In genomic region chr10:11080013-11080724, GRCm38 (mm10) we compare ENCODE assay signal across 10 mouse cellular contexts. TPM values are rescaled to one million over a fixed set of nuclear protein-coding genes. Genes with fewer than 3 reads are reported as not detected.
DNase-seq lines count a peak whose midpoint lies in the region; ATAC-seq and TF ChIP-seq lines count a peak whose summit lies in the region.
"Had no signal": no experiment of that assay in that cellular context is flagged by ENCODE, and none has a peak within 500 bp of the region (broad histone marks: within the 10 kb centered on the region; RNA-seq: fewer than 3 reads in every experiment).

No protein-coding gene starts in this region.

- H3K27me3 ChIP-seq in hindbrain, embryonic 10.5 days (ENCODE audit: insufficient read depth, poor library complexity, severe bottlenecking), result peaks cover 45% of the 10 kb centered on the region
- peaks cover 32% of the 10 kb centered on the region for H3K27me3 ChIP-seq in heart, embryonic 11.5 days (ENCODE audit: control insufficient read depth, insufficient read depth, low read length)
- peaks cover 4% of the 10 kb centered on the region; the same call in 1 of the 2 replicates for H3K27me3 ChIP-seq in heart, adult 2 months (ENCODE audit: control insufficient read depth, insufficient read depth, low read length)

- H3K9ac ChIP-seq in heart, embryonic 11.5 days (ENCODE audit: low read depth, low read length), result no peak overlapping the region
- no peak overlapping the region for H3K9ac ChIP-seq in heart, adult 2 months (ENCODE audit: low read depth, low read length)
- H3K9ac ChIP-seq: liver, embryonic 15.5 days had no signal

- ATAC-seq in heart, embryonic 11.5 days (replicated peaks; ENCODE audit: insufficient number of reproducible peaks, low FRiP score, low TSS enrichment), result no peak

- DNase-seq in brain, adult 2 months (ENCODE audit: low read depth, low spot score), result peak; percentile 63
- peak; percentile 53 for DNase-seq in cerebellum, adult 8-10 months
- peak; percentile 7 for DNase-seq in hindbrain, embryonic 10.5 days (ENCODE audit: low spot score)
- DNase-seq in neural tube, embryonic 10.5 days (ENCODE audit: extremely low spot score, low spot score), result peak; percentile 14
- no peak for DNase-seq in kidney, postnatal 4 days
- DNase-seq in heart, adult 2 months, result no peak
- DNase-seq: gastrocnemius, postnatal 14 days had no signal

- intact Hi-C loops in heart, adult 2 months (cut with DNase I), result no loop called here

- no peak overlapping the region for H3K4me2 ChIP-seq in heart, embryonic 11.5 days
- H3K4me2 ChIP-seq: liver, embryonic 15.5 days had no signal

- no peak for TF ChIP-seq CTCF in heart, adult 2 months (IDR thresholded peaks at IDR 0.05)

- no peaks in the 10 kb centered on the region for H3K36me3 ChIP-seq in hindbrain, embryonic 10.5 days
- no peaks in the 10 kb centered on the region for H3K36me3 ChIP-seq in heart, embryonic 11.5 days (ENCODE audit: control insufficient read depth, insufficient read depth, low read length)
- no peaks in the 10 kb centered on the region for H3K36me3 ChIP-seq in heart, adult 2 months (ENCODE audit: control insufficient read depth, insufficient read depth, low read length)
- H3K36me3 ChIP-seq: liver, embryonic 15.5 days had no signal

- TF ChIP-seq EP300 in heart, adult 2 months (IDR thresholded peaks at IDR 0.05; ENCODE audit: insufficient read depth, low read depth, low read length), result no peak

- H3K27ac ChIP-seq in hindbrain, embryonic 10.5 days, result no peak overlapping the region
- H3K27ac ChIP-seq in heart, embryonic 11.5 days (ENCODE audit: low read depth, low read length), result no peak overlapping the region
- no peak overlapping the region for H3K27ac ChIP-seq in heart, adult 2 months
- H3K27ac ChIP-seq: liver, embryonic 15.5 days had no signal

- no peak for TF ChIP-seq POLR2A in heart, adult 2 months (IDR thresholded peaks at IDR 0.05; ENCODE audit: insufficient read depth, low read depth, low read length)

- peaks cover 19% of the 10 kb centered on the region; the same call in 1 of the 2 replicates for H3K4me1 ChIP-seq in hindbrain, embryonic 10.5 days (replicated peaks)
- no peaks in the 10 kb centered on the region for H3K4me1 ChIP-seq in heart, embryonic 11.5 days (ENCODE audit: control insufficient read depth, insufficient read depth, low read length)
- H3K4me1 ChIP-seq in heart, adult 2 months (ENCODE audit: control insufficient read depth, insufficient read depth, low read length), result no peaks in the 10 kb centered on the region
- H3K4me1 ChIP-seq: liver, embryonic 15.5 days had no signal

- H3K4me3 ChIP-seq in hindbrain, embryonic 10.5 days, result peak overlapping the region; percentile 42
- no peak overlapping the region for H3K4me3 ChIP-seq in heart, embryonic 11.5 days (ENCODE audit: low read depth, low read length)
- no peak overlapping the region for H3K4me3 ChIP-seq in heart, adult 2 months
- H3K4me3 ChIP-seq: liver, embryonic 15.5 days had no signal

- no peaks in the 10 kb centered on the region for H3K79me2 ChIP-seq in heart, adult 2 months (replicated peaks; ENCODE audit: control insufficient read depth, insufficient read depth, low read length)

- 9% methylated on average over 33 of the region's 33 CpGs for WGBS in hindbrain, embryonic 10.5 days
- 10% methylated on average over 33 of the region's 33 CpGs for WGBS in heart, embryonic 11.5 days (ENCODE audit: insufficient replicate concordance)
- WGBS in heart, adult 2 months, result 19% methylated on average over 33 of the region's 33 CpGs

- H3K9me3 ChIP-seq in hindbrain, embryonic 10.5 days, result no peaks in the 10 kb centered on the region
- H3K9me3 ChIP-seq in heart, embryonic 11.5 days (replicated peaks; ENCODE audit: control insufficient read depth, low read length), result no peaks in the 10 kb centered on the region
- H3K9me3 ChIP-seq: liver, embryonic 15.5 days had no signal

RNA-seq across cellular contexts. Expression of gene Grm1, which starts 2.0 kb away (rescaled TPM):
- 0.12 TPM in 1 of 2 replicates, not detected in the other for polyA plus RNA-seq in hindbrain, embryonic 10.5 days (2016; fragmentation: Nextera tagmentation; extraction: Ambion mirVana)
- not detected in 2 replicates for polyA plus RNA-seq in heart, embryonic 11.5 days (2014; fragmentation: Nextera tagmentation; extraction: Ambion mirVana)
- 10 to 100 TPM in 1 of 2 experiments, 1 to 10 TPM in 1; 7.8 to 10.9 TPM for total RNA-seq in heart, adult 2 months (2021)
- 8.4 and 14.6 TPM in 2 replicates for polyA plus RNA-seq in heart, adult 2 months (2012; rRNA removed)
- polyA plus RNA-seq: large intestine, adult 2 months; liver, embryonic 15.5 days had no signal

Comparison
In these comparisons a context has a peak if more than half of its experiments do, and no peak if none do; other contexts are left out.
1. DNase-seq: peak in brain, adult 2 months (single experiment), cerebellum, adult 8-10 months (single experiment), hindbrain, embryonic 10.5 days (single experiment) and neural tube, embryonic 10.5 days (single experiment); none in kidney, postnatal 4 days (0 of 2) and heart, adult 2 months (0 of 2).